Mouse (Mus musculus) midbrain, embryonic 16.5 days (tissue): ENCODE results near the gene Tomm20. TPM values are rescaled to one million over a fixed set of nuclear protein-coding genes. Genes with fewer than 3 reads are reported as not detected.
"Not testable (repeated sequence)": the region's sequence is repeated elsewhere in the genome, so short reads cannot be mapped to it uniquely, and the experiment has no call there.

Experiments
- ATAC-seq: fragments of 200-750 bp; cut with Nextera tagmentation; 2 replicates; pipeline ENCODE4 v1.8.0; 2017; ENCODE audit warnings: moderate TSS enrichment
- H3K27ac ChIP-seq: fragments of 300-500 bp; sonication (generic); 2 replicates; pipeline ENCODE4 v1.5.1; 2014; ENCODE audit warnings: mild to moderate bottlenecking, low read length, mixed read lengths
- H3K27me3 ChIP-seq: fragments of 300-500 bp; sonication (generic); 2 replicates; pipeline ENCODE4 v1.6.1; 2014; ENCODE audit warnings: low read depth, low read length, mixed read lengths; ENCODE audit not compliant: control insufficient read depth, insufficient read depth
- H3K36me3 ChIP-seq: fragments of 300-500 bp; sonication (generic); 2 replicates; pipeline ENCODE4 v1.6.1; 2014; ENCODE audit warnings: mild to moderate bottlenecking, low read length, moderate library complexity, mixed read lengths; ENCODE audit not compliant: control insufficient read depth, insufficient read depth
- H3K4me1 ChIP-seq: fragments of 300-500 bp; sonication (generic); 2 replicates; pipeline ENCODE4 v1.6.1; 2014; ENCODE audit warnings: mild to moderate bottlenecking, low read length, mixed read lengths; ENCODE audit not compliant: control insufficient read depth, insufficient read depth
- H3K4me2 ChIP-seq: fragments of 300-500 bp; sonication (generic); 2 replicates; pipeline ENCODE4 v1.6.1; 2014; ENCODE audit warnings: mild to moderate bottlenecking, low read length, mixed read lengths
- H3K4me3 ChIP-seq: fragments of 300-500 bp; sonication (generic); 2 replicates; pipeline ENCODE4 v1.5.1; 2014; ENCODE audit warnings: low read depth, mild to moderate bottlenecking, low read length, moderate library complexity, mixed read lengths
- H3K9ac ChIP-seq: fragments of 300-500 bp; sonication (generic); 2 replicates; pipeline ENCODE4 v1.6.1; 2014; ENCODE audit warnings: low read depth, low read length, mixed read lengths
- H3K9me3 ChIP-seq: fragments of 300-500 bp; sonication (generic); replicated peaks from 2 replicates; pipeline ENCODE4 v1.6.1; 2014; ENCODE audit warnings: mild to moderate bottlenecking, low read length, mixed read lengths; ENCODE audit not compliant: control insufficient read depth, poor library complexity, severe bottlenecking
- WGBS: fragments of 180-500 bp; shearing (Covaris S2); extraction: QIAGEN DNeasy Blood & Tissue Kit; methylation state at CpG from one replicate; pipeline ENCODE4 v1.1.7; 2014; 5-methylcytosine and 5-hydroxymethylcytosine counted together
- polyA plus RNA-seq: library from polyadenylated mRNA; unstranded; fragments of >200 nt; fragmentation: Nextera tagmentation; extraction: Ambion mirVana; gene quantifications from 2 replicates; pipeline ENCODE4 v1.2.1, GENCODE M21; 2015

Gene Tomm20
- polyA plus RNA-seq, 1 experiment from 2014 or later = 220 TPM

GRCm38 (mm10) chr8:126918356-126918755 is 27.3 kb downstream of the Tomm20 start:
- H3K27me3 ChIP-seq = no peaks in the 10 kb centered on the region
- no peak overlapping the region for H3K27ac ChIP-seq
- H3K4me3 ChIP-seq = no peak overlapping the region
- no peaks in the 10 kb centered on the region for H3K9me3 ChIP-seq
- H3K36me3 ChIP-seq = no peaks in the 10 kb centered on the region
- WGBS = 100% methylated on average over 1 of the region's 1 CpGs
- H3K4me2 ChIP-seq = no peak overlapping the region
- H3K9ac ChIP-seq = no peak overlapping the region
- no peak for ATAC-seq
- H3K4me1 ChIP-seq = peaks cover 4% of the 10 kb centered on the region; the same call in 1 of the 2 replicates

- H3K27ac ChIP-seq = no peak overlapping the region
- no peak overlapping the region for H3K9ac ChIP-seq
- H3K36me3 ChIP-seq = no peaks in the 10 kb centered on the region
- no peak overlapping the region for H3K4me3 ChIP-seq
- no peaks in the 10 kb centered on the region for H3K27me3 ChIP-seq
- no peaks in the 10 kb centered on the region for H3K9me3 ChIP-seq
- H3K4me1 ChIP-seq = peaks cover 4% of the 10 kb centered on the region; the same call in 1 of the 2 replicates
- ATAC-seq = no peak
- H3K4me2 ChIP-seq = no peak overlapping the region
- WGBS = 63% methylated on average over 6 of the region's 6 CpGs
Observed at GRCm38 (mm10) chr8:126917179-126917905, 28.3 kb downstream of the Tomm20 start.

- Histone ChIP-seq H3K36me3 (no peaks in the 10 kb centered on the region), H3K4me3 (no peak overlapping the region), H3K4me2 (no peak overlapping the region), H3K27me3 (no peaks in the 10 kb centered on the region), H3K27ac (no peak overlapping the region), H3K9me3 (no peaks in the 10 kb centered on the region), H3K4me1 (peaks cover 4% of the 10 kb centered on the region; the same call in 1 of the 2 replicates), H3K9ac (no peak overlapping the region)
- 81% methylated on average over 4 of the region's 4 CpGs for WGBS
- ATAC-seq = no peak
Observed at GRCm38 (mm10) chr8:126916611-126917010, 29.0 kb downstream of the Tomm20 start.

DNA sequence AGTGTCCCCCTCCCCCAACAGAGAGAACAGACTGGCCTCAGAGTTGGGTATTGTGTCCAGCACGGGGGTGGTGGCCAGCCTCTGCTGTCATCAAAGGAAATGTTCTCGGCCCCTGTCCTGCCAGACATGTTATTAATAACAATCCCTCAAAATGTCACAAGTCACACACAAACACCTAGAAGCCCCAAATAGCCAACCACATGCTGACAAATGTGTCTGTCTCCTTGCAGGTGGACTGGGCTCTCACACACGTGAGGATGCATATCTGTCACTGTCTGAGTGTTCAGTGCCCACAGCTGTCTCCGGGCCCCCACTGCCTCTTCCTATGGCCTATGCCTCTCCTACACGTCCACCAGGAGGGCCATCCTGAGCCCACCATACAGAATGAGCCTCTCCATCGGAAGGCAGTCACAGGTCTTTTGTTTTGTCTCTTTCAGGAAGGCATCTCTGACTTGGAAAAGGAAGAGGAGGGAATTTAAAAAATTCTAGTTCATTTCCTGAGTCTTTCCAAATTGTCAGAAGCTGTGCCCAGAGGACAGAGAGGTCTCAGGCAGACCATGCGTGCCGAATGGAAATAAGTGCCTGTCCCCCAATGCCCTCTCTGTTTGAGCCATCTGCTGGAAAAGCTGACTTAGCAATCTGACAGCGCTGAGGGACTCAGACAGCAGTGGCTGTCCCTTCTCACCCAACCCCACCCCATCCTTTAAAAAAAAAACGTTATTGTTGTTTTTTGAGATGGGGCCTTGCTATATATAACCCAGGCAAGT is 30.9 kb downstream of the Tomm20 start:
- ATAC-seq = no peak
- Histone ChIP-seq H3K4me2 (no peak overlapping the region), H3K4me3 (no peak overlapping the region), H3K27ac (no peak overlapping the region), H3K36me3 (no peaks in the 10 kb centered on the region), H3K27me3 (no peaks in the 10 kb centered on the region), H3K9ac (no peak overlapping the region), H3K4me1 (no peaks in the 10 kb centered on the region; the same call in 1 of the 2 replicates), H3K9me3 (no peaks in the 10 kb centered on the region)
- 47% methylated on average over 10 of the region's 10 CpGs for WGBS

DNA sequence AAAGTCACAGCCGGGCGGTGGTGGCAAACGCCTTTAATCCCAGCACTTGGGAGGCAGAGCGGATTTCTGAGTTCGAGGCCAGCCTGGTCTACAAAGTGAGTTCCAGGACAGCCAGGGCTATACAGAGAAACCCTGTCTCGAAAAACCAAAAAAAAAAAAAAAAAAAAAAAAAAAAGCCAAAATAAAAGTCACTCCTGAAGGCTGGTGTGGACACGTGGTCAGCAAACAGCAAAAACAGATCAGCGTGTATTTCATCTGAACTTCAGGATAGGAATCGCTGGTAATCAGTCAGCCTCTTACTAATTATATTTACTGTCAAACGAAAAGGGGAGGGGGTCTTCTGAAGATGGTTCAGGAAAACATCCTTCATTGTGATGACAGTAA is 31.5 kb downstream of the Tomm20 start:
- WGBS = 72% methylated on average over 9 of the region's 10 CpGs
- not testable (repeated sequence) for H3K36me3 ChIP-seq, H3K9ac ChIP-seq, H3K4me3 ChIP-seq, H3K27ac ChIP-seq, H3K27me3 ChIP-seq, H3K9me3 ChIP-seq, H3K4me1 ChIP-seq, ATAC-seq, H3K4me2 ChIP-seq

DNA sequence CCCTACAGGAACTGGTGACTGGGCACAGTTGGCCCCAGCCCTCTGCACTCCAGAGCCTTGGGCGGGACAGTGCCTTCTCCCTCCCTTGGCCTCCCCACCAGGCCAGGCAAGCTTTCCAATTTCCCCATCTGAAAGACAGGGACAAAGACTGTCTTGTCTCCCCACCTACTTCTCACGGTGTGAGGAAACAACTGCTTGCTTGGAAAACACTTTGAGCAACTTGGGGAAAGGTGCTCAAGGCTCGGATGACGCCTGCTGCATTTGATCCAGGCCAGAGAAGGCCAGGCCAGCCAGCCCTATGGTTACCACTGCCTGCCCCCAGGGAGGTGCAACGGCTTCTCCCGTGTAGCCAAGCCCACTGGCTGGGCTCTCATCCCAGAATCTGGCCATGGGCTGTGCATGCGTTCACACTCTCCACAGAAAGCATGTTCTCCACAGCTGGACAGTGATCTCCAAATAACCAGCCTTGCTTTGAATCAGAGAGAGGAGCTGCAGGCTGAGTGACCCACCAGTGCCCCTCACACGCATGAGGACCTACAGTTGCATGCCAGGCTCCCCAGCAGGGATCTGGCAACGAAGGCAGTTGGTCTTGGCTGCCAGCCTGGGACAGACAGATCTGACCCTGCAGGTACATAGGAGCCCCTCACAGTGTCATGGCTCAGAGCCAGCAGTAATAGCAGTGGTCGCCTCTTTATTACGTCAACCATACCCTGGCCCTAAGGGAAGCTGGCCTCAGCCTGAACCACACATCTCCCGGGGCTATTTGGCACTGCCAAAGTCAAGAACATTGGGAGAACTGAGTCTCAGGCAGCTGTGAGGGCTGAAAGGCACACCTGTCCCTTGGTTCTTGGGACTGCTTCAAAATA is 32.2 kb downstream of the Tomm20 start:
- H3K4me3 ChIP-seq = no peak overlapping the region
- no peaks in the 10 kb centered on the region for H3K27me3 ChIP-seq
- H3K4me1 ChIP-seq = no peaks in the 10 kb centered on the region; the same call in 1 of the 2 replicates
- 48% methylated on average over 12 of the region's 12 CpGs for WGBS
- no peak overlapping the region for H3K9ac ChIP-seq
- H3K27ac ChIP-seq = 0 out of 2 replicates have a peak overlapping the region, but pooled peaks have one; percentile 17
- H3K36me3 ChIP-seq = no peaks in the 10 kb centered on the region
- H3K4me2 ChIP-seq = no peak overlapping the region
- no peaks in the 10 kb centered on the region for H3K9me3 ChIP-seq
- no peak for ATAC-seq

DNA sequence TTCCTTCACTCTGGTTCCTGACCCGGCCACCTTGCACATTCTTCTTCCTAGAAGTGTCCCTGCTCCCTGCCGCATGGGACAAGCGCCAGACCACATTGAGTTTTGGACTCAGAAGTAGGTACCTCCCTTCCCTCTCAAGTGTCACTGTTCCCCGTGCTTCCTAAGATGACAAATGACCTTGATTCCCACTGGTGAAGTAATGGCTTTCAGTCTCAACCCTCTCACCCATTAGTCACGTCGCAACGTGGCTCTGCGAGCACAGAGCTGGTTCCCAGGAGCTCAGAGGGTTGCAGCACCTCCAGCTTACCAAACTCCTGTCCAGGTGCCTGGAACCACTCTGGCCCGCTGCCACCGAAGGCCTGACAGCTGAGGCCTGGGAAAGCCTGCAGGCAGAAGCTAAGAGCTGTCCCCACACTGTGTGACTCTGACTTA is 36.3 kb downstream of the Tomm20 start:
- H3K27me3 ChIP-seq = no peaks in the 10 kb centered on the region
- 83% methylated on average over 10 of the region's 10 CpGs for WGBS
- no peak for ATAC-seq
- no peak overlapping the region for H3K27ac ChIP-seq
- no peak overlapping the region for H3K4me3 ChIP-seq
- no peaks in the 10 kb centered on the region for H3K9me3 ChIP-seq
- H3K4me1 ChIP-seq = no peaks in the 10 kb centered on the region; the same call in 1 of the 2 replicates
- no peak overlapping the region for H3K9ac ChIP-seq
- H3K4me2 ChIP-seq = no peak overlapping the region
- H3K36me3 ChIP-seq = no peaks in the 10 kb centered on the region

GRCm38 (mm10) chr8:126908805-126909204 is 36.8 kb downstream of the Tomm20 start:
- no peaks in the 10 kb centered on the region for H3K36me3 ChIP-seq
- no peak overlapping the region for H3K4me2 ChIP-seq
- no peaks in the 10 kb centered on the region for H3K27me3 ChIP-seq
- 78% methylated on average over 6 of the region's 6 CpGs for WGBS
- H3K4me1 ChIP-seq = no peaks in the 10 kb centered on the region
- ATAC-seq = no peak
- H3K9me3 ChIP-seq = no peaks in the 10 kb centered on the region
- no peak overlapping the region for H3K4me3 ChIP-seq
- no peak overlapping the region for H3K27ac ChIP-seq
- H3K9ac ChIP-seq = no peak overlapping the region
